Comparison of ENCODE assay signal across 8 mouse cellular contexts in genomic region chrX:13280409-13281328, GRCm38 (mm10). TPM values are rescaled to one million over a fixed set of nuclear protein-coding genes. Genes with fewer than 3 reads are reported as not detected.
DNase-seq lines count a peak whose midpoint lies in the region; ATAC-seq lines count a peak whose summit lies in the region.

Gene Ddx3x (plus strand): TSS chrX:13280970.

- no peaks in the 10 kb centered on the region for H3K27me3 ChIP-seq in intestine, embryonic 14.5 days (replicated peaks; ENCODE audit: control insufficient read depth, insufficient read depth, low read length)

- H3K4me2 ChIP-seq in intestine, embryonic 14.5 days (ENCODE audit: low read length): peak within 1 kb of the TSS; percentile 67

- DNase-seq in adrenal gland, adult (ENCODE audit: inconsistent age in 2 of 2, low spot score in 1 of 2): peak; percentile 90 to 99
- peak; percentile 92 for DNase-seq in embryo, embryonic 10.5 days (ENCODE audit: low spot score)
- peak; percentile 92 for DNase-seq in gastrocnemius, postnatal 25 days
- peak; percentile 96 for DNase-seq in intestine, embryonic 14.5 days (ENCODE audit: low spot score)
- peak; percentile 89 to 96 for DNase-seq in left cerebral cortex, postnatal 14 days (ENCODE audit: low spot score in 2 of 2)
- peak; percentile 93 for DNase-seq in mesoderm, embryonic 11.5 days (ENCODE audit: low read depth, low spot score)
- DNase-seq in right cerebral cortex, postnatal 36 days (ENCODE audit: low spot score in 2 of 2): peak; percentile 81 to 91
- DNase-seq in yolk sac, embryonic 10.5 days (ENCODE audit: low spot score): peak; percentile 92

- 0 out of 2 replicates have a peak, but pooled peaks cover 4% of the 10 kb centered on the region for H3K4me1 ChIP-seq in intestine, embryonic 14.5 days (replicated peaks; ENCODE audit: control insufficient read depth, insufficient read depth, low read length)

- under 1% methylated on average over 55 of the region's 57 CpGs for WGBS in intestine, embryonic 14.5 days

- H3K4me3 ChIP-seq in intestine, embryonic 14.5 days (ENCODE audit: low read depth, low read length): peak within 1 kb of the TSS; percentile 74

- H3K27ac ChIP-seq in intestine, embryonic 14.5 days (ENCODE audit: low read depth): peak within 1 kb of the TSS; percentile 99

- no peaks in the 10 kb centered on the region for H3K9me3 ChIP-seq in intestine, embryonic 14.5 days (ENCODE audit: control insufficient read depth, low read length)

- ATAC-seq in intestine, embryonic 14.5 days (replicated peaks; ENCODE audit: low FRiP score, low TSS enrichment, low read depth): peak; percentile 94

- intact Hi-C loops in left cerebral cortex, postnatal 14 days (cut with DNase I): loop anchor here (1.0 to 5.0 kb wide), 4 partner anchors 38 to 180 kb away; no protein-coding TSS in a partner anchor

- peak within 1 kb of the TSS; percentile 99 for H3K9ac ChIP-seq in intestine, embryonic 14.5 days (ENCODE audit: low read length)

- peaks cover 22% of the 10 kb centered on the region for H3K36me3 ChIP-seq in intestine, embryonic 14.5 days (ENCODE audit: control insufficient read depth, insufficient read depth, low read length)

RNA-seq across cellular contexts. Expression of gene Ddx3x, which starts in this region (rescaled TPM):
- 100 to 1,000 TPM in 1 of 2 experiments, 10 to 100 TPM in 1; 87.2 to 130 TPM for total RNA-seq in gastrocnemius, postnatal 25 days (2021)
- polyA plus RNA-seq in intestine, embryonic 14.5 days (2014; fragmentation: Nextera tagmentation; extraction: Ambion mirVana): 140 and 170 TPM in 2 replicates
- 100 to 1,000 TPM; 134 to 186 TPM for total RNA-seq in left cerebral cortex, postnatal 14 days (2021)

Comparison
In these comparisons a context has a peak if more than half of its experiments do, and no peak if none do; other contexts are left out.
1. Peak in every context shown above with its lines: DNase-seq, ATAC-seq, H3K4me3 ChIP-seq and H3K27ac ChIP-seq.